Mouse (Mus musculus): Measurements from ENCODE around the gene Adipoq. TPM values are rescaled to one million over a fixed set of nuclear protein-coding genes. Genes with fewer than 3 reads are reported as not detected.
A peak's percentile ranks its signal among the peaks of the same experiment; 100 is the strongest.

The Adipoq gene
- total and polyA plus RNA-seq, 3 experiments, result not detected

DNA sequence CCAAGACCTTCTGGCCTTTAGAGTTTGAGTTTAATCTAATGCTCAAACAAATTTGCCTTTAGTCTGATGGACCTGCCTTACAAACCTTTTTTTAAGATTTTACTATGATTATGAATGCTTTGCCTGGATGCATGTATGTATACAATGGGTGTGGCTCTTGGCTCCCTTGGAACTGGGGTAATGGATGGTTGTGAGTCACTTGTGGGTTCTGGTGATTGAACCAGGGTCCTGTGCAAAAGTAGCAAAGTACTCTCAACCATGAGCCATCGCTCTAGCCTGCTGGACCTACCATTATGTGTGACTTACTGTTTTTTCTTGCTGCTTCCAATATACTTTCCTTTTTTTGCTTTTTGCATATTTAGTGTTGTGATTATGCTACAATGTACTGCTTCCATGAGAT, 14.0 kb upstream of the Adipoq start:
- peaks cover 0 to 12% of the 10 kb centered on the region in 2 experiments; a peak in 1 of 4 replicates for H3K4me1 ChIP-seq (ENCODE audit: control insufficient read depth in 1 of 2, insufficient read depth in 2 of 2, low read length in 2 of 2)
- peaks cover 13% of the 10 kb centered on the region for H3K79me2 ChIP-seq (ENCODE audit: control insufficient read depth, insufficient read depth, low read length, poor library complexity)
- H3K27ac ChIP-seq (ENCODE audit: control insufficient read depth, low read depth, low read length), result no peak overlapping the region
- peaks cover 0 to 4% of the 10 kb centered on the region in 2 experiments; a peak in 2 of 4 replicates for H3K36me3 ChIP-seq (ENCODE audit: control insufficient read depth in 1 of 2, insufficient read depth in 2 of 2, low read length in 2 of 2)
- no peak overlapping the region for H3K9ac ChIP-seq (ENCODE audit: control insufficient read depth, low read depth, low read length, poor library complexity, severe bottlenecking)
- no peak for TF ChIP-seq MAZ (IDR thresholded peaks at IDR 0.05; ENCODE audit: low read depth, low read length)
- TF ChIP-seq ETS1 (IDR thresholded peaks at IDR 0.05; ENCODE audit: low read depth, low read length), result no peak
- no peak for TF ChIP-seq TCF12 (IDR thresholded peaks at IDR 0.05; ENCODE audit: low read depth, low read length)
- TF ChIP-seq MAFK (IDR thresholded peaks at IDR 0.05; ENCODE audit: borderline replicate concordance, low read depth, low read length), result no peak
- TF ChIP-seq TAL1 (IDR thresholded peaks at IDR 0.05; ENCODE audit: low read length), result no peak
- no peak for TF ChIP-seq ZKSCAN1 (IDR thresholded peaks at IDR 0.05; ENCODE audit: low read depth, low read length)
- no peak for TF ChIP-seq NELFE (IDR thresholded peaks at IDR 0.05; ENCODE audit: low read depth, low read length)
- no peak for TF ChIP-seq USF2 (IDR thresholded peaks at IDR 0.05; ENCODE audit: borderline replicate concordance in 1 of 2, insufficient read depth in 1 of 2, low read depth in 1 of 2, low read length in 2 of 2)
- TF ChIP-seq GABPA (IDR thresholded peaks at IDR 0.05; ENCODE audit: low read depth, low read length), result no peak
- no peak for TF ChIP-seq ZMIZ1 (IDR thresholded peaks at IDR 0.05; ENCODE audit: low read depth, low read length)
- no peak for TF ChIP-seq RAD21 (IDR thresholded peaks at IDR 0.05; ENCODE audit: low read depth, low read length)
- TF ChIP-seq MEF2A (IDR thresholded peaks at IDR 0.05; ENCODE audit: extremely low read depth, insufficient replicate concordance, low read depth, low read length, poor library complexity, severe bottlenecking), result no peak
- TF ChIP-seq BHLHE40 (IDR thresholded peaks at IDR 0.05; ENCODE audit: borderline replicate concordance, low read depth, low read length), result no peak
- H3K4me3 ChIP-seq (ENCODE audit: control insufficient read depth in 1 of 2, insufficient read depth in 1 of 2, low read depth in 2 of 2, low read length in 2 of 2), result no peak overlapping the region
- no peaks in the 10 kb centered on the region for H3K9me3 ChIP-seq (replicated peaks; ENCODE audit: insufficient read depth, low read length)
- no peaks in the 10 kb centered on the region for H3K27me3 ChIP-seq (ENCODE audit: control insufficient read depth in 1 of 2, insufficient read depth in 2 of 2, low read length in 2 of 2)
- DNase-seq (ENCODE audit: low read depth, low spot score), result no peak

- Histone ChIP-seq H3K36me3 (ENCODE audit: control insufficient read depth in 1 of 2, insufficient read depth in 2 of 2, low read length in 2 of 2) (peaks cover 0 to 3% of the 10 kb centered on the region in 2 experiments; a peak in 2 of 4 replicates), H3K27me3 (ENCODE audit: control insufficient read depth in 1 of 2, insufficient read depth in 2 of 2, low read length in 2 of 2) (no peaks in the 10 kb centered on the region), H3K4me1 (ENCODE audit: control insufficient read depth in 1 of 2, insufficient read depth in 2 of 2, low read length in 2 of 2) (peaks cover 0 to 4% of the 10 kb centered on the region in 2 experiments; a peak in 1 of 4 replicates), H3K27ac (ENCODE audit: control insufficient read depth, low read depth, low read length) (no peak overlapping the region), H3K9me3 (replicated peaks; ENCODE audit: insufficient read depth, low read length) (no peaks in the 10 kb centered on the region), H3K4me3 (ENCODE audit: control insufficient read depth in 1 of 2, insufficient read depth in 1 of 2, low read depth in 2 of 2, low read length in 2 of 2) (no peak overlapping the region; a peak in 1 of 4 replicates), H3K79me2 (ENCODE audit: control insufficient read depth, insufficient read depth, low read length, poor library complexity) (no peaks in the 10 kb centered on the region), H3K9ac (ENCODE audit: control insufficient read depth, low read depth, low read length, poor library complexity, severe bottlenecking) (no peak overlapping the region; the same call in 1 of the 2 replicates)
- DNase-seq (ENCODE audit: low read depth, low spot score), result peak; percentile 82
- no peak for TF ChIP-seq HCFC1 (IDR thresholded peaks at IDR 0.05; ENCODE audit: low read depth, low read length)
- no peak for TF ChIP-seq TCF12 (IDR thresholded peaks at IDR 0.05; ENCODE audit: low read depth, low read length)
- no peak for TF ChIP-seq USF1 (IDR thresholded peaks at IDR 0.05; ENCODE audit: low read depth, low read length)
- TF ChIP-seq ZNF384 (IDR thresholded peaks at IDR 0.05; ENCODE audit: low read depth, low read length), result no peak
- TF ChIP-seq SMC3 (IDR thresholded peaks at IDR 0.05; ENCODE audit: low read depth, low read length), result peak; percentile 77
- no peak for TF ChIP-seq POLR2AphosphoS2 (IDR thresholded peaks at IDR 0.05; ENCODE audit: low read length)
- no peak for TF ChIP-seq MEF2A (IDR thresholded peaks at IDR 0.05; ENCODE audit: extremely low read depth, insufficient replicate concordance, low read depth, low read length, poor library complexity, severe bottlenecking)
- TF ChIP-seq ELF1 (IDR thresholded peaks at IDR 0.05; ENCODE audit: low read depth, low read length), result no peak
- TF ChIP-seq MAX (IDR thresholded peaks at IDR 0.05; ENCODE audit: low read length), result no peak
- TF ChIP-seq NRF1 (IDR thresholded peaks at IDR 0.05; ENCODE audit: insufficient read depth, low read depth, low read length, poor library complexity, severe bottlenecking), result no peak
- no peak for TF ChIP-seq ZMIZ1 (IDR thresholded peaks at IDR 0.05; ENCODE audit: low read depth, low read length)
- TF ChIP-seq CHD2 (IDR thresholded peaks at IDR 0.05; ENCODE audit: low read length), result no peak
- peak; percentile 65 for TF ChIP-seq ZC3H11A (IDR thresholded peaks at IDR 0.05; ENCODE audit: low read depth, low read length)
- TF ChIP-seq RCOR1 (IDR thresholded peaks at IDR 0.05; ENCODE audit: low read depth, low read length), result no peak
- no peak for TF ChIP-seq MAZ (IDR thresholded peaks at IDR 0.05; ENCODE audit: low read depth, low read length)
- no peak for TF ChIP-seq ZKSCAN1 (IDR thresholded peaks at IDR 0.05; ENCODE audit: low read depth, low read length)
- TF ChIP-seq NELFE (IDR thresholded peaks at IDR 0.05; ENCODE audit: low read depth, low read length), result no peak
- TF ChIP-seq USF2 (IDR thresholded peaks at IDR 0.05; ENCODE audit: borderline replicate concordance in 1 of 2, insufficient read depth in 1 of 2, low read depth in 1 of 2, low read length in 2 of 2), result no peak
- TF ChIP-seq GATA1 (IDR thresholded peaks at IDR 0.05; ENCODE audit: low read depth, low read length), result no peak
- no peak for TF ChIP-seq JUND (IDR thresholded peaks at IDR 0.05; ENCODE audit: low read depth, low read length)
- TF ChIP-seq BHLHE40 (IDR thresholded peaks at IDR 0.05; ENCODE audit: borderline replicate concordance, low read depth, low read length), result no peak
- no peak for TF ChIP-seq POLR2AphosphoS5 (IDR thresholded peaks at IDR 0.05; ENCODE audit: borderline replicate concordance, low read depth, low read length)
- no peak for TF ChIP-seq MAFK (IDR thresholded peaks at IDR 0.05; ENCODE audit: borderline replicate concordance, low read depth, low read length)
Measured at GRCm38 (mm10) chr16:23135421-23136149, 10.8 kb upstream of the Adipoq start.

Measured in MEL (cell line).